Mouse (Mus musculus): ENCODE results near the gene Col6a3. TPM values are rescaled to one million over a fixed set of nuclear protein-coding genes. Genes with fewer than 3 reads are reported as not detected.

Gene Col6a3
- polyA plus RNA-seq, 1 experiment: 16.1 TPM

DNA sequence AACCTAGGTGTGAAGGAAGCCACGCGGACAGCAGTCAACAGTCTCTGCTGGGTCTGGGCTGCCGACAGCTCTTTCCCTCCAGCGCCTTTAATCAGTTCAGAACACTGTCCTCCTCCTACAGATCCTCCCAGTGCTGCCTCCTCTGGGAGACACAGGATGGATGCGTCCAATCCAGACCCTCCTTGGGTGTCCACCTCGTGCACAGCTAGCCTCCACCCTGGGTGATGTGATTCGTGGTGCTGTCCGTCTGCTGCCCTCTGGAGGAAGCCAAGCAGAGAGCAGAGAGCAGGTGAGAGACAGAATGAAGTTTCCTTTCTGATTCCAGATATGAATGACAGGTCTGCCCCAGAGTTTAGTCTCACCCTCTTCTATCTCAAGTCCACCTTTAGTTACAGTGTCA, 6.1 kb upstream of the Col6a3 start:
- Histone ChIP-seq H3K4me1 (ENCODE audit: control insufficient read depth, insufficient read depth, low read length) (no peaks in the 10 kb centered on the region), H3K27ac (ENCODE audit: control insufficient read depth, insufficient read depth, low read depth, low read length, poor library complexity) (no peak overlapping the region), H3K4me3 (replicated peaks; ENCODE audit: control insufficient read depth, low read depth, low read length) (no peak overlapping the region)
- WGBS: 36% methylated on average over 8 of the region's 8 CpGs
- TF ChIP-seq POLR2A (IDR thresholded peaks at IDR 0.05; ENCODE audit: borderline replicate concordance, control insufficient read depth, low read depth, low read length) (no peak), CTCF (IDR thresholded peaks at IDR 0.05; ENCODE audit: control insufficient read depth, insufficient read depth, low read length) (peak; percentile 37; the same call in 1 of the 2 replicates)

GRCm38 (mm10) chr1:90845206-90845605, 1.4 kb upstream of the Col6a3 start:
- Histone ChIP-seq H3K4me3 (replicated peaks; ENCODE audit: control insufficient read depth, low read depth, low read length) (no peak overlapping the region), H3K4me1 (ENCODE audit: control insufficient read depth, insufficient read depth, low read length) (no peaks in the 10 kb centered on the region), H3K27ac (ENCODE audit: control insufficient read depth, insufficient read depth, low read depth, low read length, poor library complexity) (no peak overlapping the region)
- TF ChIP-seq CTCF (IDR thresholded peaks at IDR 0.05; ENCODE audit: control insufficient read depth, insufficient read depth, low read length): no peak
- TF ChIP-seq POLR2A (IDR thresholded peaks at IDR 0.05; ENCODE audit: borderline replicate concordance, control insufficient read depth, low read depth, low read length): no peak
- 74% methylated on average over 10 of the region's 10 CpGs for WGBS

DNA sequence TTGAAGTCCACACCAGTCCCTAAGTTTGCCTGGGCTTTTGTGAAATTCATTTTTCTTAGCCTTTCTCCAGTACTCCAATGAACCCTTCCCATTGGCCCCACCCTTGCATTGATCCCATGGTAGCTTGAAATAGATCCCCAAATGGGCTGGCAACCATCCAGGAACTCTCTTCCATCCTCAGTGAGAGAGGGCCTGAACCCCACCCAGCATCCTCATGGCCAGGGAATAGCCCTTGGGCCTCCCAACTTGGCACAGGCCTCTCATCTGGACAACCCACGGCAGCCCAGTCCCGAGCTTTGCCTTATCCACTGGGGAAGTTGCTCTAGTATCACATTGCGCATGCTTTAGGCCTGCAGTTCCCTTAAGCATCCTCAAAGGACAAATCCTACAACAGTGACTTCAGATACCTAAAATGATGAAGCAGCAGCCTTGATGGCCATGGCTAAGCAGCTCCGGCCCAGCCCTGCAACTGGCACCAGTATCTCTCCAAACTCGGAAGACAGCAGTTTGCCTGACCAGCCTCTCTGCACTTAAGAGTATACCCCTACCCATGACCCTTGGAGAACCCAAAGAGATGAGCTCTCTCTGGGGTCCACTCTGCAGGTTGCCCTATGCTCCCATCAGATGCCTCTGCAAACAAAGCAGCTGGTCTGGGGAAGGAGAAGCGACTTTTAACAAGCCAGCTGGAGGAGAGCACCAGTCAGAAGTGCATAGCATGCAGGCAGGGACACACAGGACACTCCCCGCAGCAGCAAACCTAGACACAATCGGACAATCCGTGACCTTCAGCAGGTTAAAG, 783 bp downstream of the Col6a3 start:
- Histone ChIP-seq H3K27ac (ENCODE audit: control insufficient read depth, insufficient read depth, low read depth, low read length, poor library complexity) (no peak overlapping the region), H3K4me3 (replicated peaks; ENCODE audit: control insufficient read depth, low read depth, low read length) (no peak overlapping the region), H3K4me1 (ENCODE audit: control insufficient read depth, insufficient read depth, low read length) (no peaks in the 10 kb centered on the region)
- TF ChIP-seq POLR2A (IDR thresholded peaks at IDR 0.05; ENCODE audit: borderline replicate concordance, control insufficient read depth, low read depth, low read length) (no peak), CTCF (IDR thresholded peaks at IDR 0.05; ENCODE audit: control insufficient read depth, insufficient read depth, low read length) (no peak)
- WGBS: 78% methylated on average over 9 of the region's 9 CpGs

GRCm38 (mm10) chr1:90840250-90840649, 3.5 kb downstream of the Col6a3 start:
- H3K27ac ChIP-seq (ENCODE audit: control insufficient read depth, insufficient read depth, low read depth, low read length, poor library complexity): no peak overlapping the region
- H3K4me3 ChIP-seq (replicated peaks; ENCODE audit: control insufficient read depth, low read depth, low read length): no peak overlapping the region
- WGBS: 22% methylated on average over 4 of the region's 4 CpGs
- TF ChIP-seq CTCF (IDR thresholded peaks at IDR 0.05; ENCODE audit: control insufficient read depth, insufficient read depth, low read length) (no peak), POLR2A (IDR thresholded peaks at IDR 0.05; ENCODE audit: borderline replicate concordance, control insufficient read depth, low read depth, low read length) (no peak)
- H3K4me1 ChIP-seq (ENCODE audit: control insufficient read depth, insufficient read depth, low read length): no peaks in the 10 kb centered on the region

DNA sequence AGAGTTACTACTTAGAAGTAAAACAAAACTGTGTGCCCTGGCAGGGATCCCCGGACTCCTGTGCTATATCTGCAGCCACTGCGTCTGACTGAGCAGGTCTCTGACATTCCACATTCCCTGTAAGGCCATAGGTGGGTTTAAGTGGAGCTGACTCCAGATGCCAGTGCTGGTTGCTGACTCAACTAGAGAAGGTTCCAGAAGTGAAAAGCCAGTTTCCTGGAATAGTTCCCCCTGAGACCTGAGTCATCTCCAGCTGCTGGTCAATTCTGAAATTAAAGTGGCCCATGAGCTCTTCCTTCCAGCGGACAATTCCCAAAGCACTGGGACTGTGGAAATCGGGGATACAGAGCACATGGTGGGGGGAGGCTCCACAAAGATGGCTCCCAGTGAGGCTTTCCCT, 5.1 kb downstream of the Col6a3 start:
- 77% methylated on average over 4 of the region's 4 CpGs for WGBS
- Histone ChIP-seq H3K27ac (ENCODE audit: control insufficient read depth, insufficient read depth, low read depth, low read length, poor library complexity) (no peak overlapping the region), H3K4me3 (replicated peaks; ENCODE audit: control insufficient read depth, low read depth, low read length) (no peak overlapping the region), H3K4me1 (ENCODE audit: control insufficient read depth, insufficient read depth, low read length) (no peaks in the 10 kb centered on the region)
- TF ChIP-seq POLR2A (IDR thresholded peaks at IDR 0.05; ENCODE audit: borderline replicate concordance, control insufficient read depth, low read depth, low read length) (no peak), CTCF (IDR thresholded peaks at IDR 0.05; ENCODE audit: control insufficient read depth, insufficient read depth, low read length) (no peak)

DNA sequence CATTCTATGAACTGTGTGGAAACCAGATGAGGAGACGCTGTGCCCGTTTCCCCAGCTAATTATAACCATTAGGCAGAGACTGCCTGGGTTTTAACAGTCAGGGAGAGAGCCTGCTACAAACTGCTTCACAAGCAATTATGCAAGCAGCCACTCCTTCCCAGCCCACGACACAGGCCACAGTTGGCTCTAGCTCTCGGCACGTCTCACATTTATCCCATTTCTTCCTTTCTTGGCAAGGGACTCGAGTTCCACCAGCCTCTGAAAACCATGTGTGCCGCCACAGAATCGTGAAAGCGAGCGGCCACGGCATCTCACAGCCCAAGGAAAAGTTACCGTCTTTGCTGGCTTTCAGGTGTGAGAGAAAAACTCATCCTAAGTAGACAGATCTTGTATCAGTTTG, 5.5 kb downstream of the Col6a3 start:
- no peak overlapping the region for H3K27ac ChIP-seq (ENCODE audit: control insufficient read depth, insufficient read depth, low read depth, low read length, poor library complexity)
- TF ChIP-seq CTCF (IDR thresholded peaks at IDR 0.05; ENCODE audit: control insufficient read depth, insufficient read depth, low read length) (no peak), POLR2A (IDR thresholded peaks at IDR 0.05; ENCODE audit: borderline replicate concordance, control insufficient read depth, low read depth, low read length) (no peak)
- WGBS: 69% methylated on average over 12 of the region's 12 CpGs
- H3K4me1 ChIP-seq (ENCODE audit: control insufficient read depth, insufficient read depth, low read length): no peaks in the 10 kb centered on the region
- no peak overlapping the region for H3K4me3 ChIP-seq (replicated peaks; ENCODE audit: control insufficient read depth, low read depth, low read length)

GRCm38 (mm10) chr1:90836178-90836740, 7.5 kb downstream of the Col6a3 start:
- WGBS: 48% methylated on average over 5 of the region's 5 CpGs
- no peak overlapping the region for H3K27ac ChIP-seq (ENCODE audit: control insufficient read depth, insufficient read depth, low read depth, low read length, poor library complexity)
- TF ChIP-seq POLR2A (IDR thresholded peaks at IDR 0.05; ENCODE audit: borderline replicate concordance, control insufficient read depth, low read depth, low read length): no peak
- TF ChIP-seq CTCF (IDR thresholded peaks at IDR 0.05; ENCODE audit: control insufficient read depth, insufficient read depth, low read length): no peak

DNA sequence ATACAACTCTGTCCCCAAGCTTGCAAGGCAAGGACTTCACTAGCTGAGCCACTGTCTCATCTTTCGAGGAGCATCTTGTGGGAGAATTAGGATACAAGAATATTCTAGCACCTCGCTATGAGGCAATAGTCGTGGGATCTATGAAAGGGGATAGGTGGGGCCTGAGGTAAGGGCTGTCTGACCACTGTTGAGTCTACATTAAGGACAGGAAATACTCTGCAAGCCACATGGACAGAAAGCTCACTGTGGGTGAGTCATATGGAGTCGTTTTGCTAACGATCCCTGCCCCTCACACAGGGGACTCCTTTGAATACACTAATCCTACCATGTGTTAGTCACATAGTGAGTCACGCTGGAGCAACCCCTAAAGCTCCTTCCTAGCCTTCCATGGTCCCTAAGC, 9.1 kb downstream of the Col6a3 start:
- TF ChIP-seq CTCF (IDR thresholded peaks at IDR 0.05; ENCODE audit: control insufficient read depth, insufficient read depth, low read length): no peak
- no peak for TF ChIP-seq POLR2A (IDR thresholded peaks at IDR 0.05; ENCODE audit: borderline replicate concordance, control insufficient read depth, low read depth, low read length)
- no peaks in the 10 kb centered on the region for H3K4me1 ChIP-seq (ENCODE audit: control insufficient read depth, insufficient read depth, low read length)
- WGBS: 35% methylated on average over 6 of the region's 6 CpGs
- H3K4me3 ChIP-seq (replicated peaks; ENCODE audit: control insufficient read depth, low read depth, low read length): no peak overlapping the region
- H3K27ac ChIP-seq (ENCODE audit: control insufficient read depth, insufficient read depth, low read depth, low read length, poor library complexity): no peak overlapping the region

More at GRCm38 (mm10) chr1:90836178-90836740, 7.5 kb downstream of the Col6a3 start:
- Histone ChIP-seq H3K4me3 (replicated peaks; ENCODE audit: control insufficient read depth, low read depth, low read length) (no peak overlapping the region), H3K4me1 (ENCODE audit: control insufficient read depth, insufficient read depth, low read length) (no peaks in the 10 kb centered on the region)

Data from bone marrow, adult 2 months (tissue).